Mouse (Mus musculus): ENCODE measurements at regions not wholly inside any gene's neighbourhood (a gene's known extent, or its start where the extent isn't known, plus 50 kb on each side); places are given as distances from the start of the nearest gene placed in this dataset.

DNA sequence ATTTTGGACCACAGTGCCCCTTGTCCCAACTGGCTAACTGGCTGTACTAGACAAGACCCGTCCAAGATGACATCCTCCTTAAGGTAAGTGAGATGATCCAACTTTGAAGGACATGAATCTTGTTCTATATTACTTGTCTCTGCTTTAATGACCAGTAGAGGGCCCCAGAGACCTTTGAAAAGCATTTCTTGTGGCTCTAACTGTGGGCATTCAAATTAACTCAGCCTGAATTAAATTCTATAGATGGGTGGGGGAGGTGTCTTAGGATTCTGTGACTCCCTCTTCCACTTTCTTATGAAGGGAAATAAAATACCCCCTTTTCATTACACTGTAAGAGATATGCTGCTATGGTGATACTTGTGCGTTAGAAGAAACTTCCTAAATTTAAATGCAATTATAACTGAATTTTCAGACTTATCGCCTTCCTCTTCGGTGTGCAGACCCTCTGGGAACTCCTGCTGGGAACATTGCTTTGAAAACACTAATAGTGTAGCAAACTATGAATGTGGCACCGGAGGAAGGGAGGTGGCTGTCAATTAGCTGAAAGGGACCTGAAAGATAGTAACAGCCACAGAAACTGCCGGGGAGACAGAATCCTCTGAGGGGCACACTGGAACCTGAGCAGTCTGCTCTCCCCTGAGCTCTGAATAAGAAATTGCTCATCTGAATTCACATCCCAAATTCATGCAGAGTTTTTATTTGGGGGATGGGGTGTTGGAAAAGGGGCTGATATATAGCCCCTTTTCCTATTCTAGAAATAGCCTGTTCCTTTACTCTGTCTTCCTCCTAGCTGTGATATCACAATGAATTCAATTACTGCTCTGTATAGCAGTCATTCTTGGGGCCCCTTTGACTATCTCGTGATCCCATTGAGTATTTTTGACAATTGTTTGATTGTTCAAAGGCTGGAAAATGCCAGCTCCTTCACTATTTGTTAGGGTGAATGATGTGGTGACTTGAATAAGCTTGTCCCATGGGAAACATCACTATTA is 179.9 kb upstream of the A1bg start:
- no peak for TF ChIP-seq USF1 (IDR thresholded peaks at IDR 0.05; ENCODE audit: low read depth)
- no peak for TF ChIP-seq POLR2A (IDR thresholded peaks at IDR 0.05; ENCODE audit: insufficient read length, low read depth)
- no peak for TF ChIP-seq MAX (IDR thresholded peaks at IDR 0.05; ENCODE audit: low read depth)
- TF ChIP-seq TCF12 (IDR thresholded peaks at IDR 0.05; ENCODE audit: insufficient read depth, poor library complexity, severe bottlenecking), result no peak

Data from myocyte (in vitro differentiated cells).